Mouse (Mus musculus): ENCODE measurements around the gene Nptxr. TPM values are rescaled to one million over a fixed set of nuclear protein-coding genes. Genes with fewer than 3 reads are reported as not detected.
A peak's percentile ranks its signal among the peaks of the same experiment; 100 is the strongest.
"Not testable (repeated sequence)": the region's sequence is repeated elsewhere in the genome, so short reads cannot be mapped to it uniquely, and the experiment has no call there.

Gene Nptxr
- polyA plus RNA-seq, 1 experiment from 2014 or later = 2.1 TPM

GRCm38 (mm10) chr15:79825146-79825825 is 20.7 kb upstream of the Nptxr start:
- Histone ChIP-seq H3K4me3 (ENCODE audit: low read depth, low read length) (no peak overlapping the region), H3K9ac (ENCODE audit: low read length) (no peak overlapping the region), H3K27ac (ENCODE audit: low read depth, low read length) (no peak overlapping the region), H3K4me2 (no peak overlapping the region), H3K9me3 (ENCODE audit: control insufficient read depth, low read length) (no peaks in the 10 kb centered on the region), H3K36me3 (ENCODE audit: control insufficient read depth, insufficient read depth, low read length) (peaks cover 6% of the 10 kb centered on the region; the same call in 1 of the 2 replicates), H3K27me3 (ENCODE audit: control insufficient read depth, insufficient read depth, low read length) (no peaks in the 10 kb centered on the region), H3K4me1 (ENCODE audit: control insufficient read depth, insufficient read depth, low read length) (peaks cover 8% of the 10 kb centered on the region)
- ATAC-seq (ENCODE audit: low FRiP score) (no peak), DNase-seq (ENCODE audit: low spot score, missing footprints) (peak; percentile 89)
- WGBS = 58% methylated on average over 14 of the region's 14 CpGs

GRCm38 (mm10) chr15:79823588-79824280 is 19.2 kb upstream of the Nptxr start:
- Histone ChIP-seq H3K27ac (ENCODE audit: low read depth, low read length) (no peak overlapping the region), H3K4me2 (no peak overlapping the region), H3K4me3 (ENCODE audit: low read depth, low read length) (no peak overlapping the region), H3K27me3 (ENCODE audit: control insufficient read depth, insufficient read depth, low read length) (no peaks in the 10 kb centered on the region), H3K9me3 (ENCODE audit: control insufficient read depth, low read length) (no peaks in the 10 kb centered on the region), H3K36me3 (ENCODE audit: control insufficient read depth, insufficient read depth, low read length) (peaks cover 6% of the 10 kb centered on the region; the same call in 1 of the 2 replicates), H3K9ac (ENCODE audit: low read length) (no peak overlapping the region), H3K4me1 (ENCODE audit: control insufficient read depth, insufficient read depth, low read length) (no peaks in the 10 kb centered on the region; the same call in none of the 2 replicates)
- 70% methylated on average over 19 of the region's 19 CpGs for WGBS
- DNase-seq (ENCODE audit: low spot score, missing footprints) (no peak), ATAC-seq (ENCODE audit: low FRiP score) (no peak)

- H3K27ac ChIP-seq (ENCODE audit: low read depth, low read length) = no peak overlapping the region
- no peak overlapping the region for H3K4me2 ChIP-seq
- no peaks in the 10 kb centered on the region for H3K27me3 ChIP-seq (ENCODE audit: control insufficient read depth, insufficient read depth, low read length)
- peak; percentile 16; the same call in 1 of the 2 replicates for ATAC-seq (ENCODE audit: low FRiP score)
- H3K4me1 ChIP-seq (ENCODE audit: control insufficient read depth, insufficient read depth, low read length) = no peaks in the 10 kb centered on the region; the same call in 1 of the 2 replicates
- no peak overlapping the region for H3K4me3 ChIP-seq (ENCODE audit: low read depth, low read length)
- peaks cover 6% of the 10 kb centered on the region; the same call in 1 of the 2 replicates for H3K36me3 ChIP-seq (ENCODE audit: control insufficient read depth, insufficient read depth, low read length)
- WGBS = 78% methylated on average over 13 of the region's 13 CpGs
- H3K9me3 ChIP-seq (ENCODE audit: control insufficient read depth, low read length) = no peaks in the 10 kb centered on the region
- no peak for DNase-seq (ENCODE audit: low spot score, missing footprints)
- no peak overlapping the region for H3K9ac ChIP-seq (ENCODE audit: low read length)
These were observed 18.0 kb upstream of the Nptxr start for GRCm38 (mm10) chr15:79822265-79823199.

- Histone ChIP-seq H3K27ac (ENCODE audit: low read depth, low read length) (no peak overlapping the region), H3K9ac (ENCODE audit: low read length) (no peak overlapping the region), H3K4me1 (ENCODE audit: control insufficient read depth, insufficient read depth, low read length) (peaks cover 8% of the 10 kb centered on the region), H3K27me3 (ENCODE audit: control insufficient read depth, insufficient read depth, low read length) (no peaks in the 10 kb centered on the region), H3K36me3 (ENCODE audit: control insufficient read depth, insufficient read depth, low read length) (peaks cover 4% of the 10 kb centered on the region; the same call in 1 of the 2 replicates), H3K9me3 (ENCODE audit: control insufficient read depth, low read length) (no peaks in the 10 kb centered on the region), H3K4me2 (no peak overlapping the region), H3K4me3 (ENCODE audit: low read depth, low read length) (no peak overlapping the region)
- 92% methylated on average over 4 of the region's 4 CpGs for WGBS
- DNase-seq (ENCODE audit: low spot score, missing footprints) = peak; percentile 78
- ATAC-seq (ENCODE audit: low FRiP score) = no peak
These were observed 13.8 kb upstream of the Nptxr start for GRCm38 (mm10) chr15:79818325-79818724.

- H3K27ac ChIP-seq (ENCODE audit: low read depth, low read length) = no peak overlapping the region
- WGBS = 45% methylated on average over 8 of the region's 8 CpGs
- H3K4me1 ChIP-seq (ENCODE audit: control insufficient read depth, insufficient read depth, low read length) = peaks cover 8% of the 10 kb centered on the region
These were observed 9.2 kb upstream of the Nptxr start for GRCm38 (mm10) chr15:79813666-79814258.

GRCm38 (mm10) chr15:79812840-79813239 is 8.3 kb upstream of the Nptxr start:
- not testable (repeated sequence) for H3K9me3 ChIP-seq (ENCODE audit: control insufficient read depth, low read length); DNase-seq (ENCODE audit: low spot score, missing footprints); H3K4me2 ChIP-seq; ATAC-seq (ENCODE audit: low FRiP score); H3K9ac ChIP-seq (ENCODE audit: low read length); H3K4me1 ChIP-seq (ENCODE audit: control insufficient read depth, insufficient read depth, low read length); H3K27ac ChIP-seq (ENCODE audit: low read depth, low read length); H3K36me3 ChIP-seq (ENCODE audit: control insufficient read depth, insufficient read depth, low read length); H3K27me3 ChIP-seq (ENCODE audit: control insufficient read depth, insufficient read depth, low read length); H3K4me3 ChIP-seq (ENCODE audit: low read depth, low read length)
- WGBS = 60% methylated on average over 2 of the region's 2 CpGs

More at GRCm38 (mm10) chr15:79813666-79814258, 9.2 kb upstream of the Nptxr start:
- Histone ChIP-seq H3K4me2 (no peak overlapping the region), H3K36me3 (ENCODE audit: control insufficient read depth, insufficient read depth, low read length) (no peaks in the 10 kb centered on the region), H3K9me3 (ENCODE audit: control insufficient read depth, low read length) (no peaks in the 10 kb centered on the region), H3K9ac (ENCODE audit: low read length) (no peak overlapping the region), H3K4me3 (ENCODE audit: low read depth, low read length) (no peak overlapping the region), H3K27me3 (ENCODE audit: control insufficient read depth, insufficient read depth, low read length) (no peaks in the 10 kb centered on the region)
- ATAC-seq (ENCODE audit: low FRiP score) = no peak
- no peak for DNase-seq (ENCODE audit: low spot score, missing footprints)

- ATAC-seq (ENCODE audit: low FRiP score) = no peak
- no peak overlapping the region for H3K4me2 ChIP-seq
- no peak overlapping the region for H3K4me3 ChIP-seq (ENCODE audit: low read depth, low read length)
- DNase-seq (ENCODE audit: low spot score, missing footprints) = no peak
- H3K27ac ChIP-seq (ENCODE audit: low read depth, low read length) = no peak overlapping the region
- H3K9ac ChIP-seq (ENCODE audit: low read length) = no peak overlapping the region
- H3K9me3 ChIP-seq (ENCODE audit: control insufficient read depth, low read length) = no peaks in the 10 kb centered on the region
- peaks cover 8% of the 10 kb centered on the region for H3K4me1 ChIP-seq (ENCODE audit: control insufficient read depth, insufficient read depth, low read length)
- WGBS = 69% methylated on average over 4 of the region's 4 CpGs
- H3K27me3 ChIP-seq (ENCODE audit: control insufficient read depth, insufficient read depth, low read length) = peaks cover 13% of the 10 kb centered on the region; the same call in 1 of the 2 replicates
- H3K36me3 ChIP-seq (ENCODE audit: control insufficient read depth, insufficient read depth, low read length) = no peaks in the 10 kb centered on the region
These were observed 6.4 kb upstream of the Nptxr start for GRCm38 (mm10) chr15:79810997-79811396.

- H3K27me3 ChIP-seq (ENCODE audit: control insufficient read depth, insufficient read depth, low read length) = peaks cover 22% of the 10 kb centered on the region
- DNase-seq (ENCODE audit: low spot score, missing footprints) = no peak
- no peaks in the 10 kb centered on the region for H3K9me3 ChIP-seq (ENCODE audit: control insufficient read depth, low read length)
- H3K9ac ChIP-seq (ENCODE audit: low read length) = no peak overlapping the region
- WGBS = 75% methylated on average over 3 of the region's 3 CpGs
- no peak overlapping the region for H3K27ac ChIP-seq (ENCODE audit: low read depth, low read length)
- H3K4me3 ChIP-seq (ENCODE audit: low read depth, low read length) = no peak overlapping the region
- H3K4me2 ChIP-seq = no peak overlapping the region
- H3K4me1 ChIP-seq (ENCODE audit: control insufficient read depth, insufficient read depth, low read length) = peaks cover 6% of the 10 kb centered on the region; the same call in 1 of the 2 replicates
- no peak for ATAC-seq (ENCODE audit: low FRiP score)
- no peaks in the 10 kb centered on the region for H3K36me3 ChIP-seq (ENCODE audit: control insufficient read depth, insufficient read depth, low read length)
These were observed 5.5 kb upstream of the Nptxr start for GRCm38 (mm10) chr15:79810061-79810460.

All from midbrain, embryonic 11.5 days (tissue).